Mouse (Mus musculus): Measurements from ENCODE around the gene Nr1d2.
A peak's percentile ranks its signal among the peaks of the same experiment; 100 is the strongest.
"Not testable (repeated sequence)": the region's sequence is repeated elsewhere in the genome, so short reads cannot be mapped to it uniquely, and the experiment has no call there.

Gene Nr1d2

DNA sequence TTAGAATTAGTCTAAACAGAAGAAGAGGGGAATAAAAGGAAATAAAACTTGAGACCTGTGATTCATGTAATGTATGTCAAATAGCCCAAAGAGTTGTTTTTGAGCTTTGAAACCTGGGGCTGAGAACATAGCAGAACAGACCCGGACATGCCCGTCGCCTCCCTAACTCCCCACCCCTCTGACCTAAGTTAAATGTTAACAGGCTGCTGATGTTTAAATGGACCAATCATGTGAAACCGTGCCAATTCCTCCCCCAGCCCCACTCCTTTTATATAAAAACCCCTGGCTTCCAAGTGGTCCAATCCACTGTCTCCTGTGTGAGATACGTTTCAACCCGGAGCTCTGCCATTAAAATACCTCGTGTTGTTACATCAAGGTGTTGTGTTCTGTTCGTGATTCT, 7.1 kb downstream of the Nr1d2 start:
- peak; percentile 45 for DNase-seq

DNA sequence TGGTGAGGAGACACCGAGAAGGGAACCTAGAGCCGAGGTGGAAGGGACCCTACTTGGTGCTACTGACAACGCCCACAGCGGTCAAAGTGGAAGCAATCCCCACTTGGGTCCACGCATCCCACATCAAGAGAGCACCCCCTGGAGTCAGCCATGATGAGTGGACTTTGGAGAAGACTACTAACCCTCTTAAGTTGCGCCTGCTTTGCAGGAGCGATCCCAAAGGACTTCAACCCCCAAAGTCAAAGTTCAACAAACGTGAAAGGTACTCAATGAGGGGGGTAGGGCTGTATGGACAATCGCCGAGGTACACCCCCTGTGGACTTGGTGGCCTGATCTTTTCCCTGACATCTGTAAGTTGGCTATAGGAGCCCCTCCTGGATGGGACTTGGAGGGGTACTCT, 9.2 kb downstream of the Nr1d2 start:
- peak; percentile 64 for DNase-seq

DNA sequence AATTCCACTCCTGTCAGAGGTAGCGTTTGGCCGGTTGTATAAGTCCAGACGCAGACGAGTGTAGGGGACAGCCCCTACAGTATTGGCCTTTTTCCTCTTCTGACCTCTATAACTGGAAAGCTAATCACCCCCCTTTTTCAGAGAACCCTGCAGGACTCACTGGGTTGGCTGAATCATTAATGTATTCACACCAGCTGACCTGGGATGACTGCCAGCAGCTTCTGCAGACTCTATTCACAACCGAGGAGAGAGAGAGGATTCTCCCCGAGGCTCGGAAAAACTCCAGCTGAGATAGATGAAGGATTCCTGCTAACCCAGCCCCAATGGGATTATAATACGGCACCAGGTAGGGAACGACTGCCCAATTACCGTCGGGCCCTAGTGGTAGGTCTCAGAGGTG, 12.7 kb downstream of the Nr1d2 start:
- peak; percentile 71 for DNase-seq

DNA sequence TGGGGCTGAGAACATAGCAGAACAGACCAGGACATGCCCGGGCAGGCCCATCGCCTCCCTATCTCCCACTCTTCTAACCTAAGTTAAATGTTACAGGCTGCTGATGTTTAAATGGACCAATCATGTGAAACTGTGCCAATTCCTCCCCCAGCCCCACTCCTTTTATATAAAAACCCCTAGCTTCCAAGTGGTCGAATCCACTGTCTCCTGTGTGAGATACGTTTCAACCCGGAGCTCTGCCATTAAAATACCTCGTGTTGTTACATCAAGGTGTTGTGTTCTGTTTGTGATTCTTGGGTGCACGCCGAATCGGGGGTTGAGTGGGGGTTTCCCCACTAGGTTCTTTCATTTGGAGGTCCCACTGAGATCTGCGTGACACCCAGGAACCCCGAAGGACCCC, 13.5 kb downstream of the Nr1d2 start:
- not testable (repeated sequence) for DNase-seq

DNA sequence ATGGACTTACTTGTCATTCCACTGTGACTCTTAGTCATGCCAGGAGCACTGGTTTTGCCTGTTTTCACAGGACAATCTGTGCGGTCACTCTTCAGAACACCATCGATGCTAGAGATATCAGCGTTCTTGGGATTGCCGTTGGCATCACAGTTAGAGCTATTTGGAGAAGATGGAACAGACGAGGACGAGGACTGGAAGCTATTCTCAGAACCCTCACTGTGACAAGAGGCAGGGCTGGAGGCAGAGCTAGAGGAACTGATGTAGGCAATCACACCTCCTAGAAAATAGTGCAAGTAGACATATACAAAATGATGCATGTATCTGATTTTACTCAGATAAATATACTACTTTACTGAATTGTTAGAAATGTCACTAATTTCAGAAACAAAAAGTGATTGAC, 16.9 kb downstream of the Nr1d2 start:
- DNase-seq = no peak

DNA sequence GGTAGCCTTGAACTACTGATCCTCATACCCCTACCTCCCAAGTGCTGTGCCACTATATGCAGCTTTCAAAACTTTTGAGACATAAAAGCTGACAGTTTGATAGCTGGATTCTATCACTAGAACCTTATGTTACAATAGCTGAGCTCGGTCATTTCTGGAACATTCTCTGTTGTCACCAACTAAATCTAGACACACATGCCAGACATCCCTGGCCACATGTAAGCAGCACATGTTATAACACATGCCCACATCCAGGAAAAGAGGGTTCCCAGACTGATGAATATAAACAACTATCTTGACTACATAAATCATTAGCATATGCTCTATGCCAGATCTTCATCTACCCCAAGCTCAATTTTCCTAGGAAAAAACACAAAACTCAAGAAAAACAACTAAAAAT, 21.8 kb downstream of the Nr1d2 start:
- DNase-seq = no peak

DNA sequence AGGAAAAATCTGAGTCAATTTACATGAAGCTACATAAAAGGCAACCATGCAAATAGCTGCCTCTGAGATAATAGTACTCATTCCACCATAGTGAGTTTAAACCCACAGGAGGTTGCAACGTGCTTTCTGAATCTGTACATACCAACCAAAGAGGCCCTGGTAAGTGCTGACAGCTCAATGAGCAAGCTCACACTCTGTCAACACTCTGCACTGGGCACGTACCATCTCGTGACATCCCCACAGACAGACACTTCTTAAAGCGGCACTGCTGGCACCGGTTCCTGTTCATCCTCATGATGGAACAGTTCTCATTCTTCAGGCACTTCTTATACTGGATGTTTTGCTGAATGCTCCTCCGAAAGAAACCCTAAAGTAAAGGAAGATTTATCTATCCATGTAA, 22.5 kb downstream of the Nr1d2 start:
- no peak for DNase-seq

DNA sequence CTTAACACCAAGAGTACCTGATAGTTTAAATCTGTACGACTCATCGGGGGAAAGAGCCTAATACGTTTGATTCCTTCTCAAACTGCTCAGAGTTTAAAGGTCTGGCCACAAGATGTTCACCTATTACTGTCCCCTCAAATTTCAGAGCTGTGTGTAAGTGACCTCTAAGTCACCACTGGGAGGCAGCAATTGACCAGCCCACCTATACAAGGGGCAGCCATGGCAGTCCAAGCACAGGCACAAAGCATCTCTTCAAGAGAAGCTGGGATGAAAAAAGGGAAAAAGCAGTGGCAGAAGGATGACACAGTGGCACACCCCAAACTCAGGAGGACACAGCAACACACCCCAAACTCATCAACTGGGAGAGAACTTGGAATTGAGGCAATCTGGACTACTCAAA, 28.1 kb downstream of the Nr1d2 start:
- DNase-seq = no peak

DNA sequence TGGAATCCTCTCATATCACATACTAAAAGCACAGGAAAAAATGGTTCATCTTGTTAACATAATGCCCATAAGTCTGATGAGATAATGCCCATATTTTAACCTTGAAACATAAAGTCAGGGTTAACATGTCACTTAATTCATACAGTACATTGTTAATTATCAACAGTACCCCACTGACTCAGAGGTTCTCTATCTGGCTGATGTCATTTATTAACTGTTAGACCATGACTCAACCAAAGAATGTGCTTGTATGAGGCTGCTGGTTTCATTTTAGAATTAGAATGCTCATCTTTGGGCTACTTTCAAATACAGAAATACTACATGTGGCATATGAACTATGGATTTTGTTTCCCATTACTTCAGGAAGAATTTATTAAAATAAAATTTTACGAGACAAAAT, 34.6 kb downstream of the Nr1d2 start:
- peak; percentile 41 for DNase-seq

DNA sequence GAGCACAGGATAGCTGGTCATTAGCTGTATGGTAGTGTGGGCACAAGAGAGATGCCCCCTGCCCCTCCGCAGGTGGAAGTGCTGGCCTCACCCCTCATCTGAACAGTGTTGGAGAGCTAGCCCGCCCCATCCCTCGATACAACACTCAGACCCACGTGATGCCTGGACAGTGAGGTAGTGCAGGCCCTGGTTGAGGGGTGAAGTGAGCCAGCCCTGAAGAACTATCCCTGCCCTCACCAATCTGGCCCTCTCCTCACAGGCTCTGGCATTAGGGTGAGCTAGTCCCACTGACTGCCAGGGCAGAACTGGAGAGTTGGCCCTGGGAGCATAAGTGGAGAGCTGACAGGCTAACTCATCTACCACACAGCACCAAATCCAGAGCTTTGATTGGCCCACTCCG, 37.5 kb downstream of the Nr1d2 start:
- no peak for DNase-seq

DNA sequence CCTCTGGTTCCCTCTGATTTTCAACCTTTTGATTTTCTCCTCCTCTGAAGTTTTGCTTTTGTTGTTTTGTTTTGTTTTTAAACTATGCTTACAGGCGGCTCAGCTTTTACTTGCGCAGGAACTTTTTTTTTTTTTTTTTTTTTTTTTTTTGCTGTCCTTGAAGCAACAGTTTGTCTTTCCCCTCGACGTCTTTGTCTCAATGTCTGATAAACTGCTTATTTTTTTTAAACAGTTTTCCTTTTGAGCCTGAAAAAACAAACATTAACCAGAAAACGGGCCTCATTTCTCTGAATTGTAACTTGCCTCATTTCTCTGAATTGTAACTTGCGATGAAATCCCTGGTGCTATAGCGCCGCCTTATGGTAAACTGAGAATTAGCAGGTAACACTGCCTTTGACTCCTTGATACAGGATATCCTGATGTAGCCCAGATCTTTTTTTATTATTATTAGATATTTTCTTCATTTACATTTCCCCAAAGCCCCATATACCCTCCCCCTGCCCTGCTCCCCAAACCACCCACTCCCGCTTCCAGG, 52.0 kb downstream of the Nr1d2 start:
- DNase-seq = peak; percentile 84

DNA sequence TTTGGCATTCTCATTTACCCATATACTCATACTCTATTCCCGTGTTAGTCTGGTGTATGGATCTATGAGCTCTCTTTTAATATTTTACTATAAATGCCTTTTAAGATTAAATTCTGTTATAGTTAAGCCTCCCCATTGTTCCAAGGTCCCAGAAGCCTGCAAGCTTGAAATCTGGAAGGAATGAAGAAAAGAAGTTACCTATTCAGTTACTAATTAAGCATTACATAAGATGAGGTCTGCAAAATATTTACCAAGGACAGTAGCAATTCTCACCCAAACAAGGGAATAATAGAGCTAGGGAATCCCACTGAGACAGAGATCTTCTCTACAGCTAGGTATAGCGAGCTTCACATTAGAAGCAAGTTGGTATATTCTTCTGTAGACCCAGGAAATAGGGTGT, 61.4 kb downstream of the Nr1d2 start:
- DNase-seq = peak; percentile 66

DNA sequence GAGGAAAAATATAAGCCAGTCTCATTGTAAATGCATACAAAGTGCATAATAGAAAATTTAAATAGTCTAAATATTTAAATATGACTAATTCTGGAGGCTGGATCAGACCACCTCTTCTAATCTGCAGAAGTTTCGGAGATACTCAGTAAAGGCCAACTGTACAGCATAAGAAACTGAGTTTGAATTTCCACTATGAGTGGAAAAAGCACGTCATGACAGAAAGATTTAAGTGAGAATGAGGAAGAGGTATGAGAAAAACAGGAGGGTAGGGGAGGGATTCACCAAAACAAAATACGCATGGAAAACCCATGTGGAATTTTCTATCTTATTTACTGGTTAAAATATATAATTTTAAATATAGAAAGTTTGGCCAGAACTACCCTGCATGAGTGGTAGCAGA, 71.3 kb downstream of the Nr1d2 start:
- DNase-seq = no peak

DNA sequence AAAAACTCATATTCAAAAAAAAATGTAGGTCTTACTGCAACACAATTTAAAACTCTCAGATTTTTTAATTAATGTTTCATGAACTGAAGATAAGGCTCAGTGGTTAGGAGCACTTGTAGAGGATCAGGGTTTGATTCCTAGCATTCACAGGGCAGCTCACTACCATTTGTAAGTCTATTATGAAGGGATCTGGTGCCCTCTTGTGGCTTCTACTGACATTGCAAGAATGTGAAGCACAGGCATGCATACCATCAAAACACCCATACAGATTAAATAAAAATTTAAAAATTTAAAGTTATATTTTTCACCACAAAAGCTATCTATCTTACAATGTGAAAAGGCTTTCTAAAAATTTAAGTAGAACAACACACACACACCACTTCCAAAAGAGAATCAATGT, 71.9 kb downstream of the Nr1d2 start:
- DNase-seq = peak; percentile 65

All from kidney, adult 9 months (tissue).